Mouse (Mus musculus) bone marrow macrophage, adult 2 months (primary cell): ENCODE measurements around the gene Pgbd1.

ENCODE experiments used
- CTCF ChIP-seq: IDR thresholded peaks from 2 replicates; pipeline ENCODE4 v1.5.1; 2012; ENCODE audit warnings: low read depth, mild to moderate bottlenecking, low read length, moderate library complexity
- POLR2A ChIP-seq: IDR thresholded peaks from 2 replicates; pipeline ENCODE4 v1.6.1; 2012; ENCODE audit warnings: mild to moderate bottlenecking, low read depth, low read length, borderline replicate concordance

GRCm38 (mm10) chr13:21427631-21428030 lies 13.2 kb downstream of the Pgbd1 start:
- TF ChIP-seq CTCF = no peak
- no peak for TF ChIP-seq POLR2A
